Mouse (Mus musculus): ENCODE results near the gene Sh2d1b2. TPM values are rescaled to one million over a fixed set of nuclear protein-coding genes. Genes with fewer than 3 reads are reported as not detected.

The Sh2d1b2 gene
- polyA plus RNA-seq, 1 experiment from 2014 or later = 0.58 TPM

DNA sequence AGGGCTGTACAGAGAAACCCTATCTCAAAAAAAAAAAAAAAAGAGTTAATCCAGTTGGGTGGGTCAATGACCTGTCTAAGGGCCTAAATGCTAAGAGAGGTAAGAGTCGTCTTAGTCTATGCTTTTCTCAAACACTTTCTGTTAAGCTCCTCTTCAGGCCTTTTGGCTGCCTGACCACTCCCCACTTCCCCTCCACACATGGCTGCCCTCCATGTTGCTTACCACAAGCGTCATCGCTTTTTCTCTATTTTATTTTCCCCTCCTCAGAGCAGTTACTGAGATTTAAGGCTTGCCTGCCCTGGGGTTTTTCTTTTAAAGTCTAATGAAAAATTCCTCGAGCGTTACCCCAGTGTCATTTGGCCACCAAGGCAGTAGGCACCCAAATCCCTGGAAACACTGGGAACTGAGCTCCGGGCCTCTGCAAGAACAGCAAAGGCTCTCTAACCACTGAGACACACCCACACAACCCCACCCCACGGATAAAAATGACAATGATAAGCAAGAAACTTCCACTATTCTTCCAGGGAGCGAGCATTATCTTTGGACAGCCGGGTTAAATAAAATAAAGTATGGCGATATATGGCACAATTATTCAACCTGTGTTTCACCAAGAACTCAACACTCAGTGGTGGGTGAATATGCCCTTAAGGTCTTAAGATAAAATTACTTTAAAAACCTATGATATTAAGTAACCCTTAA, 19.2 kb upstream of the Sh2d1b2 start:
- Histone ChIP-seq H3K36me3 (ENCODE audit: control insufficient read depth, insufficient read depth, low read length) (peaks cover 21% of the 10 kb centered on the region), H3K9ac (ENCODE audit: low read length) (no peak overlapping the region), H3K9me3 (ENCODE audit: control insufficient read depth, low read length) (no peaks in the 10 kb centered on the region), H3K4me2 (ENCODE audit: low read depth, low read length) (no peak overlapping the region), H3K27me3 (ENCODE audit: control insufficient read depth, insufficient read depth, low read depth, low read length) (peaks cover 2% of the 10 kb centered on the region; the same call in 1 of the 2 replicates), H3K4me3 (ENCODE audit: low read length) (no peak overlapping the region), H3K27ac (ENCODE audit: low read length) (no peak overlapping the region), H3K4me1 (replicated peaks; ENCODE audit: control insufficient read depth, insufficient read depth, low read length) (peaks cover 5% of the 10 kb centered on the region; the same call in 1 of the 2 replicates)
- 90% methylated on average over 10 of the region's 10 CpGs for WGBS
- no peak for ATAC-seq (ENCODE audit: low read depth)

DNA sequence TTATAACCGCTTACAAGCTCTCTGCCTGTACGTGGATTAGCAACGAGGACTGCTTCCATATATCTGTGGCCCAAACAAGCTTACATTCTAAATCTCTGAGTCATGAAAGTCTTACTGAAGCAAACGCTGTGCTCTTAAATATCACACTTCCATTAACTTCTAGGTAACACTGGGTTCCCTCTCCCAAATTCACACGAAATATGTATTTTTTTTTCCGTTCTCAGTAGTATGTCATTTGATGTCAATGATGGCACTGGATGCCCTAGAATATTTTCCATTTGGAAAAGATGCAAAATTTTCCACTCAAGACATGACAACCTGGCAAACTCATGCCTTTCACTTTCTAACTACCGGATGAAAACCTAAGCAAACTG, 18.2 kb upstream of the Sh2d1b2 start:
- Histone ChIP-seq H3K36me3 (ENCODE audit: control insufficient read depth, insufficient read depth, low read length) (peaks cover 16% of the 10 kb centered on the region), H3K27me3 (ENCODE audit: control insufficient read depth, insufficient read depth, low read depth, low read length) (peaks cover 2% of the 10 kb centered on the region; the same call in 1 of the 2 replicates), H3K27ac (ENCODE audit: low read length) (peak overlapping the region; percentile 83), H3K4me1 (replicated peaks; ENCODE audit: control insufficient read depth, insufficient read depth, low read length) (peaks cover 5% of the 10 kb centered on the region; the same call in 1 of the 2 replicates), H3K4me3 (ENCODE audit: low read length) (peak overlapping the region; percentile 83), H3K4me2 (ENCODE audit: low read depth, low read length) (peak overlapping the region; percentile 65), H3K9me3 (ENCODE audit: control insufficient read depth, low read length) (no peaks in the 10 kb centered on the region), H3K9ac (ENCODE audit: low read length) (peak overlapping the region; percentile 94)
- no peak for ATAC-seq (ENCODE audit: low read depth)
- WGBS = 25% methylated on average over 7 of the region's 7 CpGs

GRCm38 (mm10) chr1:170214757-170215522, 17.6 kb upstream of the Sh2d1b2 start, which contains the start of gene Uhmk1:
TSS of gene Uhmk1 (minus strand) at chr1:170215397.
- H3K9ac ChIP-seq (ENCODE audit: low read length) = peak within 1 kb of the TSS; percentile 94
- H3K9me3 ChIP-seq (ENCODE audit: control insufficient read depth, low read length) = no peaks in the 10 kb centered on the region
- H3K36me3 ChIP-seq (ENCODE audit: control insufficient read depth, insufficient read depth, low read length) = peaks cover 15% of the 10 kb centered on the region
- peak within 1 kb of the TSS; percentile 83 for H3K27ac ChIP-seq (ENCODE audit: low read length)
- peak within 1 kb of the TSS; percentile 65 for H3K4me2 ChIP-seq (ENCODE audit: low read depth, low read length)
- H3K4me1 ChIP-seq (replicated peaks; ENCODE audit: control insufficient read depth, insufficient read depth, low read length) = peaks cover 5% of the 10 kb centered on the region; the same call in 1 of the 2 replicates
- peak; percentile 99 for ATAC-seq (ENCODE audit: low read depth)
- H3K4me3 ChIP-seq (ENCODE audit: low read length) = peak within 1 kb of the TSS; percentile 83
- under 1% methylated on average over 62 of the region's 70 CpGs for WGBS
- peaks cover 2% of the 10 kb centered on the region; the same call in 1 of the 2 replicates for H3K27me3 ChIP-seq (ENCODE audit: control insufficient read depth, insufficient read depth, low read depth, low read length)

DNA sequence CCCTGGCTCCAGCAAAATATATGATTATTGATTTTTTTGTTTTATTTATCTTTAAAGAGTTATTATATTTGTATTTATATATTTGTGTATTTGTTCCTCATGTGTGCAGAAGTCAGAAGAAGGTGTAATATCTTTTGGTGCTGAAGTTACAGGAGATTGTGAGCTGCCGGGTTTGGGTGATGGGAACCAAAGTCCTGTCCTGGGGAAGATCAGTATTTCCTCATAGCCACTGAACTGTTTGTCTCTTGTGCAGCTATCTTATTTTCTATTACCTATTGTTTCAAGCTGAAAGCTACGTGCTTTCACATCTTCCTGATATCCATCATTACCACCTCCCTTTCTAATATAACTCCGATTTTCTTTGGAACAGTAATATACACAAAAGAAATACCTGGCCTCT, 17.0 kb upstream of the Sh2d1b2 start:
- peak overlapping the region; percentile 42 for H3K4me2 ChIP-seq (ENCODE audit: low read depth, low read length)
- peak overlapping the region; percentile 83 for H3K4me3 ChIP-seq (ENCODE audit: low read length)
- H3K36me3 ChIP-seq (ENCODE audit: control insufficient read depth, insufficient read depth, low read length) = peaks cover 12% of the 10 kb centered on the region; the same call in 1 of the 2 replicates
- peak overlapping the region; percentile 83; the same call in 1 of the 2 replicates for H3K27ac ChIP-seq (ENCODE audit: low read length)
- WGBS = 72% methylated on average over 3 of the region's 3 CpGs
- ATAC-seq (ENCODE audit: low read depth) = no peak
- no peaks in the 10 kb centered on the region for H3K9me3 ChIP-seq (ENCODE audit: control insufficient read depth, low read length)
- peaks cover 2% of the 10 kb centered on the region; the same call in 1 of the 2 replicates for H3K27me3 ChIP-seq (ENCODE audit: control insufficient read depth, insufficient read depth, low read depth, low read length)
- H3K9ac ChIP-seq (ENCODE audit: low read length) = peak overlapping the region; percentile 94
- peaks cover 5% of the 10 kb centered on the region; the same call in 1 of the 2 replicates for H3K4me1 ChIP-seq (replicated peaks; ENCODE audit: control insufficient read depth, insufficient read depth, low read length)

GRCm38 (mm10) chr1:170218091-170218884, 14.3 kb upstream of the Sh2d1b2 start:
- Histone ChIP-seq H3K4me3 (ENCODE audit: low read length) (no peak overlapping the region), H3K4me2 (ENCODE audit: low read depth, low read length) (no peak overlapping the region), H3K36me3 (ENCODE audit: control insufficient read depth, insufficient read depth, low read length) (no peaks in the 10 kb centered on the region), H3K4me1 (replicated peaks; ENCODE audit: control insufficient read depth, insufficient read depth, low read length) (peaks cover 5% of the 10 kb centered on the region; the same call in 1 of the 2 replicates), H3K9ac (ENCODE audit: low read length) (no peak overlapping the region), H3K9me3 (ENCODE audit: control insufficient read depth, low read length) (no peaks in the 10 kb centered on the region), H3K27me3 (ENCODE audit: control insufficient read depth, insufficient read depth, low read depth, low read length) (peaks cover 2% of the 10 kb centered on the region; the same call in 1 of the 2 replicates), H3K27ac (ENCODE audit: low read length) (no peak overlapping the region)
- no peak for ATAC-seq (ENCODE audit: low read depth)
- 71% methylated on average over 6 of the region's 6 CpGs for WGBS

DNA sequence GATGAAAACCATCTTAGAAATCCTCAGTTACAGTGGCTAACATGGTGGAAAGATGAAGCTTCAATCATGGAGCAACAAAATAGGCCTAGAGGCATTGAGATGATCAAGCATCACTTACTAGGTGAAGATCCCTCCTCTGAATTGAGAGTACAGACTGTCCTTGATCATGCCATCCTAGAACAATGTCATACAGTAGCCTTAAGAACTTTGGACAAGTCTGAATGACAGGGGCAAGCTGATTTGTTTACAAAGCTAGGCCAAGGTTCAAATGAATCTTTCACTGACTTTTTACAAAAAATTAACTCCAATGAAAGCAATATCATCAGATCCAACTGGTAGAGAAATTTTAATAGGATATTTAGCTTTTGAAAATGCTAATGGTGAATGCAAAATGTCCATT, 12.2 kb upstream of the Sh2d1b2 start:
- H3K27ac ChIP-seq (ENCODE audit: low read length) = no peak overlapping the region
- H3K4me1 ChIP-seq (replicated peaks; ENCODE audit: control insufficient read depth, insufficient read depth, low read length) = 0 out of 2 replicates have a peak, but pooled peaks cover 3% of the 10 kb centered on the region
- no peaks in the 10 kb centered on the region for H3K36me3 ChIP-seq (ENCODE audit: control insufficient read depth, insufficient read depth, low read length)
- no peak overlapping the region for H3K9ac ChIP-seq (ENCODE audit: low read length)
- no peak overlapping the region for H3K4me2 ChIP-seq (ENCODE audit: low read depth, low read length)
- H3K4me3 ChIP-seq (ENCODE audit: low read length) = no peak overlapping the region
- no peaks in the 10 kb centered on the region for H3K9me3 ChIP-seq (ENCODE audit: control insufficient read depth, low read length)
- H3K27me3 ChIP-seq (ENCODE audit: control insufficient read depth, insufficient read depth, low read depth, low read length) = peaks cover 2% of the 10 kb centered on the region; the same call in 1 of the 2 replicates
- no peak for ATAC-seq (ENCODE audit: low read depth)

- Histone ChIP-seq H3K9me3 (ENCODE audit: control insufficient read depth, low read length) (no peaks in the 10 kb centered on the region), H3K36me3 (ENCODE audit: control insufficient read depth, insufficient read depth, low read length) (no peaks in the 10 kb centered on the region), H3K27me3 (ENCODE audit: control insufficient read depth, insufficient read depth, low read depth, low read length) (no peaks in the 10 kb centered on the region), H3K4me2 (ENCODE audit: low read depth, low read length) (no peak overlapping the region), H3K4me3 (ENCODE audit: low read length) (no peak overlapping the region), H3K4me1 (replicated peaks; ENCODE audit: control insufficient read depth, insufficient read depth, low read length) (no peaks in the 10 kb centered on the region), H3K9ac (ENCODE audit: low read length) (no peak overlapping the region), H3K27ac (ENCODE audit: low read length) (no peak overlapping the region)
- no peak for ATAC-seq (ENCODE audit: low read depth)
- WGBS = 82% methylated on average over 2 of the region's 2 CpGs
These were observed 9.3 kb upstream of the Sh2d1b2 start for GRCm38 (mm10) chr1:170223276-170223675.

GRCm38 (mm10) chr1:170245016-170245415, 12.5 kb downstream of the Sh2d1b2 start:
- H3K4me1 ChIP-seq (replicated peaks; ENCODE audit: control insufficient read depth, insufficient read depth, low read length) = no peaks in the 10 kb centered on the region
- no peaks in the 10 kb centered on the region for H3K36me3 ChIP-seq (ENCODE audit: control insufficient read depth, insufficient read depth, low read length)
- no peak overlapping the region for H3K4me2 ChIP-seq (ENCODE audit: low read depth, low read length)
- no peak overlapping the region for H3K27ac ChIP-seq (ENCODE audit: low read length)
- no peak overlapping the region for H3K4me3 ChIP-seq (ENCODE audit: low read length)
- no peaks in the 10 kb centered on the region for H3K27me3 ChIP-seq (ENCODE audit: control insufficient read depth, insufficient read depth, low read depth, low read length)
- 70% methylated on average over 3 of the region's 3 CpGs for WGBS
- ATAC-seq (ENCODE audit: low read depth) = no peak
- H3K9me3 ChIP-seq (ENCODE audit: control insufficient read depth, low read length) = no peaks in the 10 kb centered on the region
- no peak overlapping the region for H3K9ac ChIP-seq (ENCODE audit: low read length)
